Mouse (Mus musculus): ENCODE data around the gene Twf2. TPM values are rescaled to one million over a fixed set of nuclear protein-coding genes. Genes with fewer than 3 reads are reported as not detected.

The Twf2 gene
- polyA plus RNA-seq, 1 experiment from 2014 or later: 71.3 TPM

DNA sequence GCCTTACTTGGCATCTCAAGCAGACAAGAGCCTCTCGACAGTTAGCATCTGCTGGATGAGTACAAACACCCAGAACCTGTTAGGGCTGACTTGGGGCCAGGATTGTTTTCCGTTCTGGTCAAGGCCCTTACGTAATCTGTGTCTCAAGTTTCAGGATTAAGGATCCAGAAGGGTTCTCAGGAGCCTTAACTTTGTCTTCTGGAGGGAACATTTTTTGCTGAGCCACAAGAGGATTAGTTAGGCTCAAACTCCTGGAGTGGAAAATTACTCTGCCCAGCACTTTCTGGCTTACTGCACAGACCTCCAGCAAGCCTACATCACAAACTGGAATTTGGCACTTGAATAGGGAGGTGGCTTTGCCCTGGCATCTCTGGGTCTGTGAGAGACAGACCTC, 33.9 kb downstream of the Twf2 start:
- Histone ChIP-seq H3K27me3 (ENCODE audit: insufficient read depth, poor library complexity, severe bottlenecking) (no peaks in the 10 kb centered on the region), H3K9me3 (no peaks in the 10 kb centered on the region), H3K4me3 (no peak overlapping the region), H3K27ac (no peak overlapping the region), H3K36me3 (peaks cover 96% of the 10 kb centered on the region), H3K4me1 (replicated peaks) (no peaks in the 10 kb centered on the region)
- 89% methylated on average over 3 of the region's 3 CpGs for WGBS
- no peak for DNase-seq (ENCODE audit: low spot score)

DNA sequence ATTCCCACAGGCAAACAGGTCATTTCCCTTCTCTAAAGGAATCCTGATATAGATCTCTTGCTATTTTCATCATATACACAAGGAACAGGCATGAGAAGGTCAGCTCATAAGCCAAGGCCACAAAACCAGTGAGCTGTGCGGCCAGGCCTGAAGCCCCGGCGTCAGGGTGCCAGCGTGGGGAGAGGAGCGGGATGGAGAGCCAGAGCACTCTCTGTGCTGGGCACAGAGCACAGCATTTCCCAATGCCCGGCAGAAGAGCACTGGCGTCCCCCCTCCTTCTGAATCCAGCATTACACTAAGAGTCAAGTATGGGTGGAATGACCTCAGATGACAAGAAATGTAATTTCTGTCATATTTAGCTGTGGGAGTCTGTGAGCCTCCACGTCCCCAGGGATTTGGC, 34.5 kb downstream of the Twf2 start:
- H3K4me1 ChIP-seq (replicated peaks): no peaks in the 10 kb centered on the region
- WGBS: 88% methylated on average over 8 of the region's 8 CpGs
- H3K27me3 ChIP-seq (ENCODE audit: insufficient read depth, poor library complexity, severe bottlenecking): no peaks in the 10 kb centered on the region
- no peak overlapping the region for H3K4me3 ChIP-seq
- H3K9me3 ChIP-seq: no peaks in the 10 kb centered on the region
- H3K27ac ChIP-seq: no peak overlapping the region
- DNase-seq (ENCODE audit: low spot score): no peak
- peaks cover 100% of the 10 kb centered on the region for H3K36me3 ChIP-seq

- Histone ChIP-seq H3K27me3 (ENCODE audit: insufficient read depth, poor library complexity, severe bottlenecking) (no peaks in the 10 kb centered on the region), H3K4me3 (no peak overlapping the region), H3K27ac (no peak overlapping the region), H3K9me3 (no peaks in the 10 kb centered on the region), H3K4me1 (replicated peaks) (0 out of 2 replicates have a peak, but pooled peaks cover under 1% of the 10 kb centered on the region), H3K36me3 (peaks cover 100% of the 10 kb centered on the region)
- WGBS: 93% methylated on average over 10 of the region's 10 CpGs
- no peak for DNase-seq (ENCODE audit: low spot score)
Measured at GRCm38 (mm10) chr9:106237878-106238277, 35.0 kb downstream of the Twf2 start.

DNA sequence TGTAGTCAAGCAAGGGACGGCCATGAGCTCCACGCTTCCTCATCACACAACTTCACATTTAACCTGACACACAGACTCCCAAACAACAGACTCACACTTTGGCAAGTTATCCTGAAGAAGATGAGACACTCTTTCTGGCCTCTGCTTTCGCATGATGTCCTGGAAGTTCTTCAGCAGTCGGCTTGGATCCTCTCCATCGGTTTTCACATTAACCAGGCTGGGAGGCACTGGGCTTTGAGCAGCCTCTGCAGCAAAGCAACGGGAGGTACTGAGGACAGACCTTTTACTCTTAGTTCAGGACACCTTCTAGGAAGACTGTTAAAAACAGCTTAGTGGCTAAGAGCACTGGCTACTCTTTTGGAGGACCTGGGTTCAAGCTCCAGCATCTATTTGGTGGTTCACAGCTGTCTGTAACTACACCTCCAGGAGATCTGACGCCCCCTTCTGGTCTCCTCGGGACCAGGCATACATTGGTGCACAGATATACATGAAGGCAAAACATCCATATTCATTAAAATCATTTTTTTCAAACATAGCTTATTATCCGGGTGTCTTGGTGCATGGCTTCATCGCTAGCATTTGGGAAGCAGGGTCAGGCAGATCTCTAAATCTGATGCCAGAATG, 38.7 kb downstream of the Twf2 start:
- Histone ChIP-seq H3K27me3 (ENCODE audit: insufficient read depth, poor library complexity, severe bottlenecking) (no peaks in the 10 kb centered on the region), H3K36me3 (peaks cover 71% of the 10 kb centered on the region)

GRCm38 (mm10) chr9:106242813-106243488, 40.0 kb downstream of the Twf2 start:
- no peaks in the 10 kb centered on the region for H3K27me3 ChIP-seq (ENCODE audit: insufficient read depth, poor library complexity, severe bottlenecking)
- peaks cover 24% of the 10 kb centered on the region for H3K4me1 ChIP-seq (replicated peaks)
- peak overlapping the region; percentile 35; the same call in 1 of the 2 replicates for H3K27ac ChIP-seq
- no peak for DNase-seq (ENCODE audit: low spot score)
- no peaks in the 10 kb centered on the region for H3K9me3 ChIP-seq
- WGBS: 80% methylated on average over 19 of the region's 19 CpGs
- H3K36me3 ChIP-seq: peaks cover 58% of the 10 kb centered on the region
- no peak overlapping the region for H3K4me3 ChIP-seq

More for the DNA sequence above, 38.7 kb downstream of the Twf2 start:
- peaks cover 13% of the 10 kb centered on the region for H3K4me1 ChIP-seq (replicated peaks)
- H3K4me3 ChIP-seq: no peak overlapping the region
- H3K9me3 ChIP-seq: no peaks in the 10 kb centered on the region
- DNase-seq (ENCODE audit: low spot score): no peak
- H3K27ac ChIP-seq: no peak overlapping the region
- WGBS: 91% methylated on average over 10 of the region's 10 CpGs

DNA sequence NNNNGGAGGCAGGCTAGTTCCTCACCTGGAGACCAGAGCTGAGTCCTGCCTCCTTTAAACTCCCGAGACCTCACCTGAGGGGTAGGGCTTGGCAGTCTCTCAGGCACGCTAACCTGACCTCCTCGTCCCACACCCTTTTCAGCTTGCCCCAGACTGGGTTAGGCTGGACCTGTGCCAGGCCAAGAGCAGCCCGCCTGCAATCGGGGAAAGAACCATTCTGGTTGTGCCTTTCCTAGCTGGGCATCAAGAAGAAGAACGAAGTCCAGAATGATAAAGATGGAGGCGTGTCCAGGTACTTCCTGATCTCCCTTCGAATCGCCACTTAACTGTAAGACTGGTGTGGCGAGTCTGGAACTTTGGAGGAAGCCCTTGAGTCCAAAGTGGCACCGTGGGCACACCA, 46.6 kb downstream of the Twf2 start:
- 91% methylated on average over 11 of the region's 11 CpGs for WGBS
- Histone ChIP-seq H3K4me1 (replicated peaks) (peaks cover 42% of the 10 kb centered on the region), H3K27ac (no peak overlapping the region), H3K4me3 (no peak overlapping the region), H3K36me3 (0 out of 2 replicates have a peak, but pooled peaks cover 3% of the 10 kb centered on the region), H3K9me3 (no peaks in the 10 kb centered on the region), H3K27me3 (ENCODE audit: insufficient read depth, poor library complexity, severe bottlenecking) (no peaks in the 10 kb centered on the region)
- DNase-seq (ENCODE audit: low spot score): no peak

DNA sequence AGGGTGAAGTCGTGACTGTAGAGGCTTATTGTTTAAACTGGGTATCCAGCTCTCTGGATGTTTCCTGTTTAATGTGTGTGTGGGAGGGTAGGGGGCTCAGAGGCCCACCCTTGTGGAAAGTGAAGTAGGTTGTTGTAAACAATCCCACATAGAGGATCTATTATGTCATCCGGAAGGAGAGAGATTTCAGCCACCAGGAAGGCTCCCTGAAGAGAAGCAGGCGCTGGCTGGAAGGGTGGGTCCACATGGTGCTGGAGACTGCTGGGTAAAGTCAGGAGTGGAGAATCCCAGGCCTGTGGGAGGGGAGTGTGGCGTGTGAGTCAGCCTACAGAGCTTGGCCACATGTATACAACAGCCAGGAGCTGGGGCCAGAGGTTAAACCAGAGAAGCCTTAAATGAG, 47.3 kb downstream of the Twf2 start:
- H3K9me3 ChIP-seq: no peaks in the 10 kb centered on the region
- H3K27ac ChIP-seq: no peak overlapping the region
- H3K4me3 ChIP-seq: no peak overlapping the region
- H3K36me3 ChIP-seq: 0 out of 2 replicates have a peak, but pooled peaks cover 1% of the 10 kb centered on the region
- no peaks in the 10 kb centered on the region for H3K27me3 ChIP-seq (ENCODE audit: insufficient read depth, poor library complexity, severe bottlenecking)
- H3K4me1 ChIP-seq (replicated peaks): peaks cover 42% of the 10 kb centered on the region
- 66% methylated on average over 4 of the region's 4 CpGs for WGBS
- no peak for DNase-seq (ENCODE audit: low spot score)

GRCm38 (mm10) chr9:106251066-106251465, 48.2 kb downstream of the Twf2 start:
- 72% methylated on average over 8 of the region's 8 CpGs for WGBS
- Histone ChIP-seq H3K9me3 (no peaks in the 10 kb centered on the region), H3K27me3 (ENCODE audit: insufficient read depth, poor library complexity, severe bottlenecking) (no peaks in the 10 kb centered on the region), H3K4me1 (replicated peaks) (peaks cover 41% of the 10 kb centered on the region), H3K4me3 (no peak overlapping the region), H3K27ac (no peak overlapping the region), H3K36me3 (no peaks in the 10 kb centered on the region)
- no peak for DNase-seq (ENCODE audit: low spot score)

- H3K4me1 ChIP-seq (replicated peaks): peaks cover 18% of the 10 kb centered on the region
- no peak for DNase-seq (ENCODE audit: low spot score)
- no peaks in the 10 kb centered on the region for H3K36me3 ChIP-seq
- H3K9me3 ChIP-seq: no peaks in the 10 kb centered on the region
- no peaks in the 10 kb centered on the region for H3K27me3 ChIP-seq (ENCODE audit: insufficient read depth, poor library complexity, severe bottlenecking)
- 80% methylated on average over 2 of the region's 2 CpGs for WGBS
- no peak overlapping the region for H3K4me3 ChIP-seq
- H3K27ac ChIP-seq: no peak overlapping the region
Measured at GRCm38 (mm10) chr9:106254001-106254400, 51.1 kb downstream of the Twf2 start.

DNA sequence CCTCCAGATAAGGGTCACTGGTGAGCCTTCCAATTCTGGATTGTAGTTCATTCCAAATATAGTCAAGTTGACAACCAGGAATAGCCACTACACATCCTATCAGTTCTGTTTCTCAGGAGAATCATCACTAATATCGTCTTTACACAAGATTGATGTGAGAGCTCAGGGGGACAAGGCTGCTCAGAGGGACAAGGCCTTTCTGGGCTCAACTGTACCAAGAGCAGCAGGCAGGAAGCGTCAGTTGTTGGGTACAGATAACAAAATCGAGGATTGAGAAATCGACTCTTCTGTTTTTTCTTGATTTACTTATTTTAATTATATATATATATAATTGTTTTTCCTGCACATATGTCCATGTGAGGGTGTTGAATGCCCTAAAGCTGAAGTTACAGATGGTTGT, 55.5 kb downstream of the Twf2 start:
- WGBS: 90% methylated on average over 4 of the region's 4 CpGs
- no peak for DNase-seq (ENCODE audit: low spot score)
- H3K4me3 ChIP-seq: no peak overlapping the region
- no peaks in the 10 kb centered on the region for H3K9me3 ChIP-seq
- H3K27me3 ChIP-seq (ENCODE audit: insufficient read depth, poor library complexity, severe bottlenecking): no peaks in the 10 kb centered on the region
- H3K4me1 ChIP-seq (replicated peaks): no peaks in the 10 kb centered on the region
- no peak overlapping the region for H3K27ac ChIP-seq
- no peaks in the 10 kb centered on the region for H3K36me3 ChIP-seq

GRCm38 (mm10) chr9:106258990-106259389, 56.1 kb downstream of the Twf2 start:
- no peaks in the 10 kb centered on the region for H3K36me3 ChIP-seq
- no peaks in the 10 kb centered on the region for H3K9me3 ChIP-seq
- 77% methylated on average over 5 of the region's 5 CpGs for WGBS
- no peak for DNase-seq (ENCODE audit: low spot score)
- H3K27ac ChIP-seq: no peak overlapping the region
- H3K27me3 ChIP-seq (ENCODE audit: insufficient read depth, poor library complexity, severe bottlenecking): no peaks in the 10 kb centered on the region
- H3K4me3 ChIP-seq: no peak overlapping the region
- H3K4me1 ChIP-seq (replicated peaks): no peaks in the 10 kb centered on the region

DNA sequence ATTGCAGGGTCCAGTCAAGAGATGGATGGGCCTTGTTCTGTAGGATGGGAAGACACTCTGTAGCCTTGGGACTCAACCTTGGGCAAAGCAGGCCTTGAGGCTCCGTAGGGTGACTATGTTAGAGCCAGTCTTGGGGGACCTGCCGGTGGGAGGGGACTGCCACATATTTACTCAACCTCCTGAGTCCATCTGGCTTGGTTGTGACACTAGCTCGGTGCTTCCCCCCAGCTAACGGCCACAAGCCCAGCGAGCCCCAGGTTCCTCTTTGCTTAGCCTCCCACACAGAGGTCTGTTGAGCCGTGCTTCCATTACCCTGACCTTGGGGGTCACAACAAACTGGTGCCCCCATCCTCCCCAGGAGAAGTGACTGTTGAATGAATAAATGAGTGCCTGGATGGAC, 58.1 kb downstream of the Twf2 start:
- Histone ChIP-seq H3K27me3 (ENCODE audit: insufficient read depth, poor library complexity, severe bottlenecking) (no peaks in the 10 kb centered on the region), H3K36me3 (no peaks in the 10 kb centered on the region), H3K27ac (no peak overlapping the region), H3K9me3 (no peaks in the 10 kb centered on the region), H3K4me1 (replicated peaks) (no peaks in the 10 kb centered on the region), H3K4me3 (no peak overlapping the region)
- no peak for DNase-seq (ENCODE audit: low spot score)
- 86% methylated on average over 6 of the region's 6 CpGs for WGBS

GRCm38 (mm10) chr9:106261491-106261890, 58.6 kb downstream of the Twf2 start:
- Histone ChIP-seq H3K4me1 (replicated peaks) (no peaks in the 10 kb centered on the region), H3K27ac (no peak overlapping the region), H3K4me3 (no peak overlapping the region), H3K36me3 (no peaks in the 10 kb centered on the region), H3K9me3 (no peaks in the 10 kb centered on the region), H3K27me3 (ENCODE audit: insufficient read depth, poor library complexity, severe bottlenecking) (no peaks in the 10 kb centered on the region)
- WGBS: 82% methylated on average over 3 of the region's 3 CpGs
- no peak for DNase-seq (ENCODE audit: low spot score)

All from hindbrain, embryonic 10.5 days (tissue).